Mouse (Mus musculus) brown adipose tissue, adult 24 weeks (tissue): ENCODE measurements around the gene LTO1. TPM values are rescaled to one million over a fixed set of nuclear protein-coding genes. Genes with fewer than 3 reads are reported as not detected.
"Not testable (repeated sequence)": the region's sequence is repeated elsewhere in the genome, so short reads cannot be mapped to it uniquely, and the experiment has no call there.

Experiments
- H3K27ac ChIP-seq: fragments of 200-500 bp; replicated peaks from 2 replicates; pipeline ENCODE4 v1.5.1; 2012; ENCODE audit warnings: low read depth, mild to moderate bottlenecking, low read length
- H3K4me1 ChIP-seq: fragments of 200-500 bp; 2 replicates; pipeline ENCODE4 v1.6.1; 2012; ENCODE audit warnings: low read length, mixed read lengths; ENCODE audit not compliant: control insufficient read depth, insufficient read depth, insufficient read length
- H3K4me3 ChIP-seq: fragments of 200-500 bp; 2 replicates; pipeline ENCODE4 v1.5.1; 2012; ENCODE audit warnings: low read depth, mild to moderate bottlenecking, low read length, moderate library complexity; ENCODE audit not compliant: insufficient read depth
- polyA plus RNA-seq: library from polyadenylated mRNA; stranded (reverse); fragments of >200 nt; gene quantifications from 2 replicates; pipeline ENCODE4 v1.2.4, GENCODE M21; 2012; ENCODE audit not compliant: missing spikeins, insufficient read depth, insufficient read length

Gene LTO1
- polyA plus RNA-seq, 1 experiment, result 20.4 TPM

DNA sequence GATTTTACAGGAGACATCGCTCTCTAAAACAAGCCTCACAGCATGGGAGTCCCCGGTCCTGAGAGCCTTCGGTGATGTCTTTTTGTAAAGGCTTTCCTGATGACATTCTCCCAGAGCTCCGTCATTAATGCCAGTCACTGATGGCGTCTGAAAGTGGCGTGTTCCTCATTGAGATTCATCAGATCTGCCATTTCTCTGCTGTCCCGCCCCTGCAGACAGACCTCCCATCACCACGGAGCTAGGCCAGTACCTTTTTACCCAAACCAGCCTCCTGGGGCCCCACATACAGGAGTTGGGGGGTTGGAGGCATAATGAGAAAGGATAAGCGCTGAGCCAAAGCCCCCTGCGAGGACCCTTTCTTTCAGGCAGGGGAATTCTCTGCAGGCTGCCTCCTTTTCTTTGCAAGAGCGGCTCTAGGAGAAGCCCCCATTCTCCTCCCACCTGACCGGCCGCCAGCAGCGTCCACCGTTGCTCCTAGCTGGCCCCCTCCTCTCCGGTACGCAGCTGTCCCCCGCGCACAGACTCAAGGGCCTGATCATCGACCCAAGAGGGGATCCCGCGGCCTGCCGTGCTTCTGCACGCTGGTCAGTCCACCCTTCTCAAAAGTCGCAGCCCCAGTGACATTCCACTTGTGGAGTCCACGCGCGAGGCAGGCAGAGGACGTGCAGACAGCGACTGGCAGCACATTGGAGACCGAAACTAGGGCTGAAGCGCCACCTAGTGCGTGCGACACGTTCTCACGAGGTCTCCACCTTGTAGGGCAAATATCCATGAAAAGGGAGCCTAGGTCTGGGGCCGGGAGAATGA lies 19.4 kb upstream of the LTO1 start:
- H3K4me3 ChIP-seq, result peak overlapping the region; percentile 54
- peaks cover 5% of the 10 kb centered on the region for H3K4me1 ChIP-seq
- no peak overlapping the region for H3K27ac ChIP-seq

GRCm38 (mm10) chr7:144896294-144897218 lies 18.3 kb upstream of the LTO1 start, which contains the start of gene Fgf15:
Gene Fgf15, plus strand, starts transcription at chr7:144896531.
- Histone ChIP-seq H3K4me1 (peaks cover 5% of the 10 kb centered on the region), H3K27ac (no peak within 1 kb of the TSS), H3K4me3 (peak within 1 kb of the TSS; percentile 54)

DNA sequence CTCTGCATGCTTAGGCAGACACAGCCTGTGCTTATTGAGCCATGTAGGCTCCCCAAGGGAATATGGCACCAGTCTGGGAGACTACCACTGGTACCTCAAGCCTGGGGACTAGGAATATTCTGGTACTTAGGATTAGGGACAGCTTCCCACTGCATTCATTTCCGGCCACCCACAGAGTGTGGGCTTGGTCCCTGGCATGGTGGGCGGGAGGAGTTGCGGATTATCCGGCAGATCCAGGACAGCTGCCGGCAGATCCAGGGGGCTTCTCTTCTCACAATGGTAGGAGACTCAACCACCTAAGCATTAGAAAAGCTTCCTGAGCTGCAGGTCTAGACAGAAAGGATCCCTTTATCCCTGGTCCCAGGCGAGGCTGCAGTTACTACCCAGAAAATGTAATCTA lies 16.4 kb upstream of the LTO1 start:
- Histone ChIP-seq H3K27ac (no peak overlapping the region), H3K4me1 (peaks cover 5% of the 10 kb centered on the region), H3K4me3 (no peak overlapping the region)

GRCm38 (mm10) chr7:144905514-144905913 lies 9.4 kb upstream of the LTO1 start:
- H3K4me1 ChIP-seq, result not testable (repeated sequence)

DNA sequence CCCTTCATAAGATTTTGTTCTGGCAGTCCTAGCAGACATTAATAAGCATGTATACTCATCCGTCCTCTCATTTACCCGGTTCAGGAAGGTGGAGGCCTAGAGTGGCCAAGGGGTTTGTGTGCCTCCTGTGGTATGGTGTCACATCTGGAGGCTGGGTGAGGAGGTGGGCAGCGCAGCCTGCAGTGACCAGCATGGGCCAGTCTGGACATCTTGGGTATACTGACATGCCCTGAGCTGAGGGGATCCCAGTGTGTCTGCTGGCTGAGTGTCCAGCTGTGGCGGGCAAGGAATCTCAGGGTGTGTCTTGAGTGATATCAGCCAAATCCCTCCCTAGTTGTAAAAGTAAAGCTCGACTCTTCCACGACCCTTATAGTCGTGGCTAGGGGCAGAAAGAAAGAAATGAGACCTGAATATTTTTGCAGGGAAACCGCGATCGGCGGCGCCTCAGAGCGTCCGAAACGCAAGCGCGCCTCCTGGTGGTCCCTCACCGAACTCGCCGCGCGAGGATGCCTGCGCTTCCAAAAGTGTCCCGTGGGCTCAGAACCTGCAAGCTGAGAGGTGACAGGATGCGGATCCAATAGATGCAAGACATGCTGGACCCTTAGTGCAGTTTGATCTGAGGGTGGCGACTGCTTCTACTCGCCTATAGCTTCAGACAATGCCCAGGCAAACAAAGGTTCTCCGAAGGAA lies 8.0 kb upstream of the LTO1 start:
- Histone ChIP-seq H3K4me3 (no peak overlapping the region), H3K27ac (no peak overlapping the region)

More at GRCm38 (mm10) chr7:144905514-144905913, 9.4 kb upstream of the LTO1 start:
- H3K27ac ChIP-seq, H3K4me3 ChIP-seq: not testable (repeated sequence)

DNA sequence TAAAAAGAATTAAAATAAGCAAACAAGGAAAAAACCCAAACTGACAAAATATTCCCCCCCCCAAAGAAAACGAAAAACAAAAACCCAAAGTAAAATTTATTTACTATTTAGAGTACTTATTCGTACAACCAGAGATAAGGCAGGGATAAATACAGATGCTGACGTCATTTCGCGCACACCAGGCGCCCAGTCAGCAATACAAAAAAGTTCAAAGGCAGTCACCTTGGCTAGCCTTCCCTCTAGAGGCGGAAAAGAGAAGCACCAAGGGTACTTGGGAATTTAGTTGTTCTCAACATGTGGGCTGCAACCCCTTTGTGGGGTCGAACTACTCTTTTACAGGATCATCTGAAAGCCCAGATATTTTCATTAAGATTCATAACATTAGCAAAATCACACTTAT lies 7.1 kb upstream of the LTO1 start:
- Histone ChIP-seq H3K27ac (no peak overlapping the region), H3K4me3 (no peak overlapping the region), H3K4me1 (no peaks in the 10 kb centered on the region)

More for the DNA sequence above, 8.0 kb upstream of the LTO1 start:
- H3K4me1 ChIP-seq, result no peaks in the 10 kb centered on the region

DNA sequence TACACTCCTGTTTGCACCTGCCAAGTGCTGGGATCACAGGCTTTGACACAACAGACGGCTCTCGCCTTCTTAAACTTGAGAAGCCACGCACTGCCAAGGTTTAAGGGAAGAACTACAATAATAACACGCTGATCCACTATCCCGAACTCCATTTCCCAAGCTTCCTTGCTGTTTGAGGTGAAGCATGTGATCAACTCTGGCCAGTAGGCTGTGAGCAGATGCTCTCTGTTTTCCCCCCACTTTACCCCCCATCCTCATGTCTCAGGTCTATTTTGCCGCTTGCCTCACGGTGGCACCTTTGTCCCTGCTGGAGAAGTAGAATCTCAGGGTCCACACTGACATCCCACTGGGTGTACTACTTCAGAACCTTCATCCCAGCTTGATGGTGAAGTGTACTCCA lies 6.2 kb upstream of the LTO1 start:
- Histone ChIP-seq H3K4me1 (no peaks in the 10 kb centered on the region), H3K27ac (no peak overlapping the region), H3K4me3 (no peak overlapping the region)

- Histone ChIP-seq H3K4me3 (no peak overlapping the region), H3K4me1 (0 out of 2 replicates have a peak, but pooled peaks cover 4% of the 10 kb centered on the region), H3K27ac (no peak overlapping the region)
Observed at GRCm38 (mm10) chr7:144911121-144911520, 3.8 kb upstream of the LTO1 start.

DNA sequence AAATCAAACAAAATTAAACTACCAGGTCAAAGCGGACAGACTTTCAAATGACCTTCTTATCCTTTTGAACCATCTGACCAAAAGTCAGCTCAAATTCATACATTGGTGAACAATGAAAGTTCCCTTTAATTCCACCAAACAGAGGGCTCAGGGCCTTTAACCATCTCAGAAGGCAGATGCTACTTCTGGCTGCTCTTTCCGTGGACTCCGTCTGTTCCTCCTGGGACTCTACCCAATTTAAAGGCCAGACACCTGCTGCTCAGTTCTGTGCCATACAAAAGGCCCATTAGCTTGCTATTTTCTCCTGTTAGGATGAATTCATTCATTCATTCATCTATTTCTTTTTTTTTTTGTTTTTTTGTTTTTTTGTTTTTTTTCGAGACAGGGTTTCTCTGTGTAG lies 2.0 kb upstream of the LTO1 start:
- Histone ChIP-seq H3K4me3 (no peak overlapping the region), H3K27ac (no peak overlapping the region)

DNA sequence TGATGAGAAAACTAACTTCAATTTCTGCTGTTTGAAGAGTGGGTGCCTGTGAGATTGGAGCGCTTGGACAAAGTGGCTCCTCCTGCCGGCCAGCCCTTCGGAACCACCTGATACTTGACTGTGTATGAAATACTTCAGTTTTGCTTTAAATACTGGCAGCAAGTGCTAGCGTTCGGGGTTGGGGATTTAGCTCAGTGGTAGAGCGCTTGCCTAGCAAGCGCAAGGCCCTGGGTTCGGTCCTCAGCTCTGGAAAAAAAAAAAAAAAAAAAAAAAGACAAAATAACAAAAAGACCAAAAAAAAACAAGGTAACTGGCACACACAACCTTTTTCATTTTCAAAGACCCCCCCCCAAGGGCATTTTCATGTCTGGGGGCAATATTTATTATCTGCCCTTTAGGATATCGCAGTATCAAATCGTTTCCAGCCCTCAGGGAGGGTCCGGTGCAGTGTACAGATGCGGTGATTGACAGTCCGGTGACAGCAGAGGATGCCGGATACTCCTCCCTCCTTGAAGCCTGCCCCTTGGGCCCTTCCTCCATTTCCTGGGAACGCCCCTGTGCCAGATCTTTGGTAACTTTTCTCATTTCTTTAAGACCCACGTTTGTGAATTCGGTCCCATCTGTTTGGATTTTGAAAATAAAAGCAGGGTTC lies 478 bp upstream of the LTO1 start:
- Histone ChIP-seq H3K4me3 (peak overlapping the region; percentile 88), H3K27ac (peak overlapping the region; percentile 94)

More for the DNA sequence above, 2.0 kb upstream of the LTO1 start:
- H3K4me1 ChIP-seq, result 0 out of 2 replicates have a peak, but pooled peaks cover 4% of the 10 kb centered on the region

DNA sequence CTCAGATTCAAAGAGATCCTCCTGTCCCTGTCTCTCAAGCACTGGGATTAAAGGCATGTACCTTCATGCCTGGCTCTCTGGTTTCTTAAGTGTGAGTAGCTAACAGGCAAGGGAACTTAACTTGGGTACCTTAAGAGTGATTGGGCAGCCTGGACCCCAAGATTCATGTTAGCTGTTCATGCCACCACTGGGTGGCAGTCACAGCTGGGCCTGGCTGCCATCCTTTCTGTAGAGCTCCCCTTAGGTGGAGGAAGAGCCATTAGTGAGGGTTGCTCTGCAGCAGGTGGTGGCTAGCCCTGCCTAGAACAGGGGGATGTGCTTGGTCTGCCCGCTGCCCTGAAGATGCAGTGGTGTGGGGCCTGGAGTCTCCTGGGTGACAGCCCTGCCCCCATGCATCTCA lies 3.9 kb downstream of the LTO1 start:
- no peak overlapping the region for H3K27ac ChIP-seq
- 0 out of 2 replicates have a peak, but pooled peaks cover 4% of the 10 kb centered on the region for H3K4me1 ChIP-seq
- no peak overlapping the region for H3K4me3 ChIP-seq

More for the DNA sequence above, 478 bp upstream of the LTO1 start:
- H3K4me1 ChIP-seq, result 0 out of 2 replicates have a peak, but pooled peaks cover 4% of the 10 kb centered on the region

- no peak overlapping the region for H3K4me3 ChIP-seq
- H3K27ac ChIP-seq, result no peak overlapping the region
- H3K4me1 ChIP-seq, result peaks cover 15% of the 10 kb centered on the region
Observed at GRCm38 (mm10) chr7:144927591-144927990, 12.7 kb downstream of the LTO1 start.

DNA sequence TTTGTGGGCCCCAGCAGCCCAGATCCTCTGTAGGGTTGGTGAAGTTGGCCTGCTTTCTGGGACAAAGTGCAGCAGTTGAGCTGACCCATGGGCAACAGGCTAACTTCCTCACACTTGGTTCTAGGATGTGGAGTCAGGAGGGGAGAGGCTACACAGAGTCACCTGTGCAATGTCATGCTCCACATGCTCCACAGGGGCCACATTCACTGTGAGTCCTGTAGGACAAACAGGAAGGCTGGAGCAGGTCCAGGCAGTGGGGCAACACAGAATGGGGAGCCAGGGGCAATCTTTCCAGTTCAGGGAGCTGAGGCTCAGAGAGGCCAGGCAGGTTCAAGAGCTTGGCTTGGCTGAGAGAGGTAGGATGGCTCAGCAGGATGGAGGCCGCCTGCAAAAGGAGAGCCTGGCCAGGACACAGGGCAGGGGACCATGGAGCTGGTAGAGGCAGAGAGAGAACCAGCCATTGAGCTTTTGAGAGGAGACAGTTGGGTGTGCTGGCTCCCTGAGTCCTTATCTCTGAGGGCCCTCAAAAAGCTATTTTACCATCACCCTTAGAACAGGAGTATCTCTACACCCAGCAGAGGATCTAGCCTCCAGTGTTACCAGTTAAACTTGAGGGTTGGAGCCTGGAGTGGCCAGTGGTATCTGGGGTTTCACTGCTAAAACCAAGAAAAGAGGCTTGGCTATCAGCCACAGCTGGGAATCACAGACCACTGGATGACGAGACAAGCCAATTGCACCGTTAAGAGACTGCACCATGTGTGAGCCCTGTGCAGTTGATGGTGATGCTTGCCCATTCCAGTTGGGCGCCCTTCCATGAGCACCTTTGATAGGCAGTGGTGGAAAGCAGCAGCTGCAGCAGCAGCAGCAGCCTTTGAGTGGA lies 13.3 kb downstream of the LTO1 start:
- H3K27ac ChIP-seq, result peak overlapping the region; percentile 56
- no peak overlapping the region for H3K4me3 ChIP-seq
- peaks cover 15% of the 10 kb centered on the region for H3K4me1 ChIP-seq

- no peak overlapping the region for H3K4me3 ChIP-seq
- peaks cover 17% of the 10 kb centered on the region for H3K4me1 ChIP-seq
- H3K27ac ChIP-seq, result no peak overlapping the region
Observed at GRCm38 (mm10) chr7:144928889-144929210, 13.9 kb downstream of the LTO1 start.
